Mouse (Mus musculus): ENCODE results near the gene Gse1. TPM values are rescaled to one million over a fixed set of nuclear protein-coding genes. Genes with fewer than 3 reads are reported as not detected.
A peak's percentile ranks its signal among the peaks of the same experiment; 100 is the strongest.

Gene Gse1
- total RNA-seq, 1 experiment, result 21.4 TPM

DNA sequence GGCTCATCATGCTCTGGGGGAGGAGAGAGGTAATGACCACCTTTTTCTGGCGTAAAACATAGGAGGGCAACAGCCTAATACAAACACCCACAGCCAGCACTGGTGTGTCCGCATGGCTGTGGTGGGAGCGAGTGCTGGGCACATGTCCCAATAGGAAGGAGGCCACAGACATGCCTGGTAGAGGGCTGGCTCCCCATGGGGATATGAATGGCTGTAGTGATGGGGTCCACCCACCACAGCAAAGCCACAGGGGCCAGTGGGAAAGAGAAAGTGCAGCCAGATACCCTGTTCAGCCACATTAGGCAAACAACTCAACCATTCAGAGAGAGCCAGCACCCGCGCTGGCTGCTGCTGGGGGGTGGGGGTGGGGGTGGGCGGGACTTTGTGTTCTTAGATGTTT is 256.9 kb downstream of the Gse1 start:
- Histone ChIP-seq H3K4me3 (ENCODE audit: insufficient read depth in 1 of 2, low read depth in 1 of 2, low read length in 2 of 2, poor library complexity in 1 of 2, severe bottlenecking in 1 of 2) (no peak overlapping the region), H3K27ac (ENCODE audit: insufficient read depth, low read depth, low read length, poor library complexity, severe bottlenecking) (no peak overlapping the region), H3K9ac (ENCODE audit: insufficient read depth, low read depth, low read length, poor library complexity, severe bottlenecking) (no peak overlapping the region), H3K4me1 (ENCODE audit: control insufficient read depth in 2 of 2, insufficient read depth in 2 of 2, low read length in 2 of 2, poor library complexity in 1 of 2) (peaks cover 4 to 15% of the 10 kb centered on the region in 2 experiments; a peak in 3 of 4 replicates), H3K9me3 (ENCODE audit: control insufficient read depth, insufficient read depth, low read depth, low read length) (no peaks in the 10 kb centered on the region), H3K36me3 (ENCODE audit: control insufficient read depth, insufficient read depth, low read length, poor library complexity, severe bottlenecking) (no peaks in the 10 kb centered on the region)
- TF ChIP-seq HCFC1 (IDR thresholded peaks at IDR 0.05; ENCODE audit: borderline replicate concordance, insufficient read depth, low read length) (no peak), CHD2 (IDR thresholded peaks at IDR 0.05; ENCODE audit: low read depth, low read length) (no peak), ZNF384 (IDR thresholded peaks at IDR 0.05; ENCODE audit: low read depth, low read length) (no peak), MAFK (IDR thresholded peaks at IDR 0.05; ENCODE audit: insufficient read depth, low read depth, low read length) (no peak), ZC3H11A (IDR thresholded peaks at IDR 0.05; ENCODE audit: borderline replicate concordance, low read depth, low read length) (no peak)
- DNase-seq (ENCODE audit: low read depth, low spot score), result no peak
- in situ Hi-C loops (cut with MboI; ENCODE audit: low sequenced_read_pairs in 2 of 2, unreplicated experiment in 2 of 2), result no loop called here

DNA sequence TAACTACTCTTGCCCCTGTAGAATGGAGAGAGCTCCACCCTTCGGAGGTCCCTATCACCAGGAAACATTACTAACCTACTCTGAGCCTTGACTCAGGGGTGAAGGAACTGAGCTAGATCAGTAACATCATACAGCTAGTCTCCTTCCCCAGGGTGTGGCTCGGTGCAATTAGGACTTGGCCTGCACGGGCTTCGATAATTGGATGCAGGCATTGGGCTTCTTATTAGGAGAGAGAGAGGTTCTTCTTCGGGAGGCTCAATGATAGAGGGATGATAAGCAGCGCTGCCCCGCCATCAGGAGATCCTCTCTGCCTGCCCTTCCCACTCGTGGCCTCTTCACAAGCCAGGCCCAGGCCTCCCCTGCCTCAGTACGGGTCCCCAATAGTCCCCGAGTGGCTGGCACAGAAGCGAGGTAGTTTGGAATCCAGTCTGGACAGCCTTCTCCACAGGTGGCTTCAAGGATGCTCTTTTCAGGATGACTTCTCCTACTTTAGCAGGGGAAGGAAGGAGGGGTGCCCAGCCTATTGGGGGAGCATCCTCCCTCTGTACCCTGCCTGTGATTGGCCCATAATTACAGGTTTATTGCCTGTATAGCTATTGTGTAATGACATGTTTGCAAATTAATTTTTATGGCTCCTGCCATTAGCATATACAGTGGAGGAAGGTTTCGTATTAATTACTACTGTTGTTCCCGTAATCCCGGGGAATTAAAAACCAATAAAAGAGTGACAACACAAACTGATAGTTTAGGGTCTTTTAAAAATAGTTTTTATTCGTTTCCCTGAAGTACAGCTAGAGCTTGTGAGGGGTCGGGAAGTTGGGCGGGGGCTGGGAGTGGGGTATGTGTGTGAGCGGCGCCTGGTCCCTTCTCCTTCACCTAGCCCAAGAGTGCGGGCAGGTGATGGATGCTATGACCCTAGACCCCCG is 257.6 kb downstream of the Gse1 start:
- H3K36me3 ChIP-seq (ENCODE audit: control insufficient read depth, insufficient read depth, low read length, poor library complexity, severe bottlenecking), result no peaks in the 10 kb centered on the region
- H3K9me3 ChIP-seq (ENCODE audit: control insufficient read depth, insufficient read depth, low read depth, low read length), result no peaks in the 10 kb centered on the region
- DNase-seq (ENCODE audit: low read depth, low spot score), result no peak
- no peak overlapping the region for H3K27ac ChIP-seq (ENCODE audit: insufficient read depth, low read depth, low read length, poor library complexity, severe bottlenecking)
- peak overlapping the region; percentile 5; the same call in 1 of the 2 replicates for H3K9ac ChIP-seq (ENCODE audit: insufficient read depth, low read depth, low read length, poor library complexity, severe bottlenecking)
- in situ Hi-C loops (cut with MboI; ENCODE audit: low sequenced_read_pairs in 2 of 2, unreplicated experiment in 2 of 2), result no loop called here
- H3K4me3 ChIP-seq (ENCODE audit: insufficient read depth in 1 of 2, low read depth in 1 of 2, low read length in 2 of 2, poor library complexity in 1 of 2, severe bottlenecking in 1 of 2), result peak overlapping the region; percentile 17 to 65; a peak in 2 of 4 replicates
- peaks cover 7 to 18% of the 10 kb centered on the region in 2 experiments; a peak in 3 of 4 replicates for H3K4me1 ChIP-seq (ENCODE audit: control insufficient read depth in 2 of 2, insufficient read depth in 2 of 2, low read length in 2 of 2, poor library complexity in 1 of 2)
- TF ChIP-seq HCFC1 (IDR thresholded peaks at IDR 0.05; ENCODE audit: borderline replicate concordance, insufficient read depth, low read length), result no peak
- no peak for TF ChIP-seq ZC3H11A (IDR thresholded peaks at IDR 0.05; ENCODE audit: borderline replicate concordance, low read depth, low read length)
- no peak for TF ChIP-seq ZNF384 (IDR thresholded peaks at IDR 0.05; ENCODE audit: low read depth, low read length)
- TF ChIP-seq CHD2 (IDR thresholded peaks at IDR 0.05; ENCODE audit: low read depth, low read length), result no peak
- TF ChIP-seq MAFK (IDR thresholded peaks at IDR 0.05; ENCODE audit: insufficient read depth, low read depth, low read length), result no peak

DNA sequence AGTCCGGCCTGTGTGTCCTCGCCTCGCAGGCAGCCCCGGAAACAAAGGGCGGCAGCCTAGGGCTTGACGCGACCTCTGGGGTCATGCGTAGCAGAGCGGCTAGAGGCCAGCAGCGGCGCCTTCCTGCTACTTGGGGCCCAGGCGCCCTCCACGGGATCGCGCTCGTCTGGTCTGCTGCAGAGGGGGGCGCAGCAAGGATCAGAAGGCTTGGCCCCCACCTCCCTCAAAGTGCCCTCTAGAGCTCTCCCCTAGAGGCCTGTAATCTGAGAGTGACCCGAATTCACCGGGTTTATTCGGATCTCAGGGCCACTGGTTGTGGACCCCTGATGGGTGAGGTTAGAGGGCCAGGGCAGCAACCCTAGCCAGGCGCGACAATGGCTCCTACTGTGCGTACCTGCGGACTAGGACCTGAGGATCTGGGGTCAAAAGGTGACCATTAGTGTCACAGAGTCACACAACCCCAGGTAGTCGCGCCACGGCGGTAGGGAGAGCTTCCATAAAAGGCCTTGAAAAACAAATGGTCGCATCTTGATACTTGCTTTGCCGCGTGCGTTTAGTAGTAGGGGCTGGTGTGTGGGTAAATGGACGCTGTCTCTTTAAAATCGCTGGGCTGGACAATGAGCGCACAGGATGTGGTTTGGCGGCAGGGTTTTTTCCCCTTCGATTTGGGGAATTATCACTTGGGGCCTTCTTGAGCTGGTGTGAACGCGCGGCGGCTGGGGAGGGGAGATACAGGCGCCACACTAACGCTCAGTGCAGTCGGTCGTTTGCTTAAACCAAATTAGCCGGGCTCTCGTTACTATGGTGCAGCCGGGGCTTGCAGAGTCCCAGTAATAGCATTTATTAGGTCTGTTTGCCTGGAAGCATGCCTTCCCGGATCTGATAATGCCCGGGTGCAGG is 258.5 kb downstream of the Gse1 start:
- H3K4me3 ChIP-seq (ENCODE audit: insufficient read depth in 1 of 2, low read depth in 1 of 2, low read length in 2 of 2, poor library complexity in 1 of 2, severe bottlenecking in 1 of 2), result peak overlapping the region; percentile 65 to 74
- peak overlapping the region; percentile 70 for H3K9ac ChIP-seq (ENCODE audit: insufficient read depth, low read depth, low read length, poor library complexity, severe bottlenecking)
- DNase-seq (ENCODE audit: low read depth, low spot score), result no peak
- in situ Hi-C loops (cut with MboI; ENCODE audit: low sequenced_read_pairs in 2 of 2, unreplicated experiment in 2 of 2), result no loop called here
- H3K36me3 ChIP-seq (ENCODE audit: control insufficient read depth, insufficient read depth, low read length, poor library complexity, severe bottlenecking), result no peaks in the 10 kb centered on the region
- no peak for TF ChIP-seq MAFK (IDR thresholded peaks at IDR 0.05; ENCODE audit: insufficient read depth, low read depth, low read length)
- no peak for TF ChIP-seq ZC3H11A (IDR thresholded peaks at IDR 0.05; ENCODE audit: borderline replicate concordance, low read depth, low read length)
- no peak for TF ChIP-seq HCFC1 (IDR thresholded peaks at IDR 0.05; ENCODE audit: borderline replicate concordance, insufficient read depth, low read length)
- TF ChIP-seq ZNF384 (IDR thresholded peaks at IDR 0.05; ENCODE audit: low read depth, low read length), result no peak
- TF ChIP-seq CHD2 (IDR thresholded peaks at IDR 0.05; ENCODE audit: low read depth, low read length), result no peak
- no peak overlapping the region for H3K27ac ChIP-seq (ENCODE audit: insufficient read depth, low read depth, low read length, poor library complexity, severe bottlenecking)
- peaks cover 9 to 24% of the 10 kb centered on the region in 2 experiments; a peak in 3 of 4 replicates for H3K4me1 ChIP-seq (ENCODE audit: control insufficient read depth in 2 of 2, insufficient read depth in 2 of 2, low read length in 2 of 2, poor library complexity in 1 of 2)
- H3K9me3 ChIP-seq (ENCODE audit: control insufficient read depth, insufficient read depth, low read depth, low read length), result no peaks in the 10 kb centered on the region

DNA sequence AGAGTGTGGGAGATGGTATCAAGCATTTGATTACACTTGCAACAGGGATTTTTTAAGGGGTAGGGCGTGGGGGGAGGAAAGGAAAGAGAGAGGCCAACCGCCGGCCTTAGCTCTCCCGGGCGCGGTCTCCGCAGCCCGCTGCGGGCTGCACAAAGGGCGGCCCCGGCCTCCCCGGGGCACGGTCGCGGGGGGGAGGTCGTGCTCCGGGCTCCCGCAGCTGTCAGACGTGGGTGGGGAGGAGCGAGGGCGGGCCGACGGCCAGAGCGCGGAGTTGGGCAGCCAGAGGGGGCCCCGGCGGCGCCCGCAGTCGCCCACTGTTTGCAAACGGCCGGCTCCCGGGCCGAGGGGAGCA is 259.1 kb downstream of the Gse1 start:
- peak overlapping the region; percentile 65 to 74 for H3K4me3 ChIP-seq (ENCODE audit: insufficient read depth in 1 of 2, low read depth in 1 of 2, low read length in 2 of 2, poor library complexity in 1 of 2, severe bottlenecking in 1 of 2)
- in situ Hi-C loops (cut with MboI; ENCODE audit: low sequenced_read_pairs in 2 of 2, unreplicated experiment in 2 of 2), result no loop called here
- H3K36me3 ChIP-seq (ENCODE audit: control insufficient read depth, insufficient read depth, low read length, poor library complexity, severe bottlenecking), result no peaks in the 10 kb centered on the region
- H3K27ac ChIP-seq (ENCODE audit: insufficient read depth, low read depth, low read length, poor library complexity, severe bottlenecking), result no peak overlapping the region
- no peaks in the 10 kb centered on the region for H3K9me3 ChIP-seq (ENCODE audit: control insufficient read depth, insufficient read depth, low read depth, low read length)
- no peak for TF ChIP-seq MAFK (IDR thresholded peaks at IDR 0.05; ENCODE audit: insufficient read depth, low read depth, low read length)
- TF ChIP-seq ZNF384 (IDR thresholded peaks at IDR 0.05; ENCODE audit: low read depth, low read length), result no peak
- TF ChIP-seq CHD2 (IDR thresholded peaks at IDR 0.05; ENCODE audit: low read depth, low read length), result no peak
- no peak for TF ChIP-seq ZC3H11A (IDR thresholded peaks at IDR 0.05; ENCODE audit: borderline replicate concordance, low read depth, low read length)
- no peak for TF ChIP-seq HCFC1 (IDR thresholded peaks at IDR 0.05; ENCODE audit: borderline replicate concordance, insufficient read depth, low read length)
- H3K4me1 ChIP-seq (ENCODE audit: control insufficient read depth in 2 of 2, insufficient read depth in 2 of 2, low read length in 2 of 2, poor library complexity in 1 of 2), result peaks cover 9 to 24% of the 10 kb centered on the region in 2 experiments; a peak in 3 of 4 replicates
- peak overlapping the region; percentile 70 for H3K9ac ChIP-seq (ENCODE audit: insufficient read depth, low read depth, low read length, poor library complexity, severe bottlenecking)
- DNase-seq (ENCODE audit: low read depth, low spot score), result no peak
